Mouse (Mus musculus): ENCODE data around the gene Zfp655. TPM values are rescaled to one million over a fixed set of nuclear protein-coding genes. Genes with fewer than 3 reads are reported as not detected.

The Zfp655 gene
- 73.3 to 88.8 TPM (median 82.3 TPM) in 4 replicates for total RNA-seq (2023)

GRCm38 (mm10) chr5:145231367-145231871 is at the start of gene Zfp655:
TSS of gene Zfp655 (plus strand) at chr5:145231715.

GRCm38 (mm10) chr5:145191962-145192361 is 39.6 kb upstream of the Zfp655 start, which contains the start of gene Atp5j2:
TSS of gene Atp5j2 (minus strand) at chr5:145192062.

GRCm38 (mm10) chr5:145201321-145201991 is 30.1 kb upstream of the Zfp655 start, which contains the start of gene Zkscan14:
TSS of gene Zkscan14 (minus strand) at chr5:145201868.

GRCm38 (mm10) chr5:145203936-145204691 is 27.4 kb upstream of the Zfp655 start, which contains the start of gene Zkscan5:
TSS of gene Zkscan5 (plus strand) at chr5:145204562.

GRCm38 (mm10) chr5:145280371-145281143 is 49.0 kb downstream of the Zfp655 start, which contains the start of gene Zscan25:
TSS of gene Zscan25 (plus strand) at chr5:145280500.

Other genes with a start within 250 kb of the Zfp655 start
- gene Gm4871, start 199.0 kb upstream of the Zfp655 start, total RNA-seq (2023), result not detected in 4 replicates
- not detected in 4 replicates for gene 1700018F24Rik, start 188.7 kb upstream of the Zfp655 start, total RNA-seq (2023)
- 93.6 to 105 TPM (median 99.4 TPM) in 4 replicates for gene Arpc1a, start 147.9 kb upstream of the Zfp655 start, total RNA-seq (2023)
- gene Kpna7, start 147.7 kb upstream of the Zfp655 start, total RNA-seq (2023), result not detected in 4 replicates
- gene Arpc1b, start 117.5 kb upstream of the Zfp655 start, total RNA-seq (2023), result 434 to 448 TPM (median 440 TPM) in 4 replicates
- gene Pdap1, start 91.5 kb upstream of the Zfp655 start, total RNA-seq (2023), result 43.4 to 52.0 TPM (median 47.8 TPM) in 4 replicates
- 222 to 230 TPM (median 230 TPM) in 4 replicates for gene Bud31, start 91.4 kb upstream of the Zfp655 start, total RNA-seq (2023)
- 16.7 to 22.1 TPM (median 20.1 TPM) in 4 replicates for gene Ptcd1, start 64.6 kb upstream of the Zfp655 start, total RNA-seq (2023)
- gene Cpsf4, start 64.5 kb upstream of the Zfp655 start, total RNA-seq (2023), result 36.2 to 42.6 TPM (median 38.4 TPM) in 4 replicates
- 128 to 151 TPM (median 137 TPM) in 4 replicates for gene Atp5j2, start 39.7 kb upstream of the Zfp655 start, total RNA-seq (2023)
- 30.8 to 34.9 TPM (median 31.8 TPM) in 4 replicates for gene Zkscan14, start 29.8 kb upstream of the Zfp655 start, total RNA-seq (2023)
- 9.0 to 10.5 TPM (median 10.1 TPM) in 4 replicates for gene Zkscan5, start 27.2 kb upstream of the Zfp655 start, total RNA-seq (2023)
- 30.8 to 41.1 TPM (median 35.0 TPM) in 4 replicates for gene Zscan25, start 48.8 kb downstream of the Zfp655 start, total RNA-seq (2023)
- gene Cyp3a57, start 113.6 kb downstream of the Zfp655 start, total RNA-seq (2023), result not detected in 4 replicates
- not detected in 4 replicates for gene Cyp3a16, start 238.0 kb downstream of the Zfp655 start, total RNA-seq (2023)

Data from B cell, adult 62 days (primary cell).